In genomic region chr1:167393281-167393680, GRCm38 (mm10) we compare ENCODE assay signal across 8 mouse cellular contexts. TPM values are rescaled to one million over a fixed set of nuclear protein-coding genes. Genes with fewer than 3 reads are reported as not detected.
DNase-seq lines count a peak whose midpoint lies in the region; ATAC-seq and TF ChIP-seq lines count a peak whose summit lies in the region.

No protein-coding gene starts in this region.

- in situ Hi-C loops in CH12.LX (cut with MboI; ENCODE audit: low pct_ligation_motif_present, low pct_unique_long_range_greater_than_20kb, low sequenced_read_pairs), result no loop called here

- H3K4me1 ChIP-seq in heart, embryonic 10.5 days, result peaks cover 10% of the 10 kb centered on the region
- peaks cover 0 to 16% of the 10 kb centered on the region in 2 experiments; a peak in 2 of 4 replicates for H3K4me1 ChIP-seq in CH12.LX (ENCODE audit: control insufficient read depth in 1 of 2, insufficient read depth in 2 of 2)
- H3K4me1 ChIP-seq in embryonic facial prominence, embryonic 14.5 days (ENCODE audit: control insufficient read depth, insufficient read depth, low read length), result no peaks in the 10 kb centered on the region
- H3K4me1 ChIP-seq in limb, embryonic 11.5 days (ENCODE audit: control insufficient read depth, insufficient read depth, low read length), result peaks cover 6% of the 10 kb centered on the region; the same call in 1 of the 2 replicates
- peaks cover 5% of the 10 kb centered on the region for H3K4me1 ChIP-seq in neural tube, embryonic 14.5 days (ENCODE audit: control insufficient read depth, insufficient read depth, low read length)

- H3K9ac ChIP-seq in CH12.LX (ENCODE audit: insufficient read depth, low read depth), result no peak overlapping the region
- peak overlapping the region; percentile 77 for H3K9ac ChIP-seq in embryonic facial prominence, embryonic 14.5 days (ENCODE audit: low read depth, low read length)
- H3K9ac ChIP-seq in limb, embryonic 11.5 days (ENCODE audit: low read length), result peak overlapping the region; percentile 94; the same call in 1 of the 2 replicates
- peak overlapping the region; percentile 50 for H3K9ac ChIP-seq in neural tube, embryonic 14.5 days (replicated peaks; ENCODE audit: low read depth, low read length)

- TF ChIP-seq CTCF in CH12.LX (conservative IDR thresholded peaks at IDR 0.05 in 1 of 2, IDR thresholded peaks at IDR 0.05 in 1 of 2; ENCODE audit: low read depth in 2 of 2, low read length in 2 of 2), result no peak

- no peak for DNase-seq in heart, embryonic 10.5 days (ENCODE audit: low spot score)
- no peak for DNase-seq in heart, adult 18-20 months
- DNase-seq in CH12.LX (ENCODE audit: extremely low read depth), result no peak
- DNase-seq in embryonic facial prominence, embryonic 14.5 days (ENCODE audit: low spot score), result peak; percentile 31
- no peak for DNase-seq in limb, embryonic 11.5 days (ENCODE audit: low spot score)
- no peak for DNase-seq in layer of hippocampus, postnatal 25 days (ENCODE audit: extremely low spot score in 1 of 2, low spot score in 1 of 2)
- no peak for DNase-seq in gastrocnemius, adult 18-20 months (ENCODE audit: low spot score)

- WGBS in heart, embryonic 10.5 days, result 2% methylated on average over 15 of the region's 15 CpGs
- WGBS in embryonic facial prominence, embryonic 14.5 days, result under 1% methylated on average over 15 of the region's 15 CpGs
- WGBS in limb, embryonic 11.5 days, result under 1% methylated on average over 15 of the region's 15 CpGs
- under 1% methylated on average over 15 of the region's 15 CpGs for WGBS in neural tube, embryonic 14.5 days

- H3K36me3 ChIP-seq in heart, embryonic 10.5 days, result no peaks in the 10 kb centered on the region
- no peaks in the 10 kb centered on the region for H3K36me3 ChIP-seq in CH12.LX (replicated peaks in 1 of 2; ENCODE audit: control insufficient read depth in 1 of 2, insufficient read depth in 1 of 2, low read length in 1 of 2)
- H3K36me3 ChIP-seq in embryonic facial prominence, embryonic 14.5 days (ENCODE audit: control insufficient read depth, insufficient read depth, low read length), result no peaks in the 10 kb centered on the region
- H3K36me3 ChIP-seq in limb, embryonic 11.5 days (ENCODE audit: control insufficient read depth, insufficient read depth, low read length), result no peaks in the 10 kb centered on the region
- H3K36me3 ChIP-seq in neural tube, embryonic 14.5 days (ENCODE audit: control insufficient read depth, insufficient read depth, low read length), result no peaks in the 10 kb centered on the region

- no peak for TF ChIP-seq EP300 in CH12.LX (IDR thresholded peaks at IDR 0.05; ENCODE audit: low read length)

- H3K27me3 ChIP-seq in heart, embryonic 10.5 days (ENCODE audit: insufficient read depth, poor library complexity, severe bottlenecking), result peaks cover 8% of the 10 kb centered on the region; the same call in 1 of the 2 replicates
- peaks cover 83% of the 10 kb centered on the region for H3K27me3 ChIP-seq in CH12.LX (replicated peaks)
- H3K27me3 ChIP-seq in embryonic facial prominence, embryonic 14.5 days (replicated peaks; ENCODE audit: control insufficient read depth, insufficient read depth, low read length), result peaks cover 11% of the 10 kb centered on the region; the same call in 1 of the 2 replicates
- peaks cover 6% of the 10 kb centered on the region; the same call in 1 of the 2 replicates for H3K27me3 ChIP-seq in limb, embryonic 11.5 days (ENCODE audit: control insufficient read depth, insufficient read depth, low read length)
- H3K27me3 ChIP-seq in neural tube, embryonic 14.5 days (ENCODE audit: control insufficient read depth, insufficient read depth, low read length), result no peaks in the 10 kb centered on the region

- 0 out of 2 replicates have a peak, but pooled peaks have one; percentile 9 for ATAC-seq in embryonic facial prominence, embryonic 14.5 days (ENCODE audit: low read depth)
- peak; percentile 48 for ATAC-seq in limb, embryonic 11.5 days (ENCODE audit: insufficient number of reproducible peaks, low FRiP score, low TSS enrichment, low read depth)
- peak; percentile 63 for ATAC-seq in neural tube, embryonic 14.5 days (ENCODE audit: low read depth)

- peak overlapping the region; percentile 96 for H3K4me2 ChIP-seq in CH12.LX (ENCODE audit: insufficient read depth, low read depth, poor library complexity, severe bottlenecking)
- peak overlapping the region; percentile 79 for H3K4me2 ChIP-seq in embryonic facial prominence, embryonic 14.5 days (ENCODE audit: low read depth, low read length)
- peak overlapping the region; percentile 88 for H3K4me2 ChIP-seq in limb, embryonic 11.5 days (ENCODE audit: low read depth, severe bottlenecking)
- peak overlapping the region; percentile 59 for H3K4me2 ChIP-seq in neural tube, embryonic 14.5 days (ENCODE audit: low read depth, low read length)

- no peak for TF ChIP-seq RAD21 in CH12.LX (IDR thresholded peaks at IDR 0.05; ENCODE audit: low read depth, low read length)

- no peak for TF ChIP-seq POLR2A in CH12.LX (IDR thresholded peaks at IDR 0.05; ENCODE audit: low read depth, low read length)

- no peaks in the 10 kb centered on the region for H3K79me2 ChIP-seq in CH12.LX (replicated peaks; ENCODE audit: control insufficient read depth, extremely low read depth, insufficient read depth, poor library complexity, severe bottlenecking)

- dilution Hi-C loops in CH12.LX (cut with MboI; ENCODE audit: extremely low pct_ligation_motif_present, extremely low pct_unique_long_range_greater_than_20kb, low sequenced_read_pairs), result no loop called here

- peak overlapping the region; percentile 93 for H3K27ac ChIP-seq in heart, embryonic 10.5 days
- H3K27ac ChIP-seq in CH12.LX (ENCODE audit: insufficient read depth, low read depth), result no peak overlapping the region
- 0 out of 2 replicates have a peak overlapping the region, but pooled peaks have one; percentile 23 for H3K27ac ChIP-seq in embryonic facial prominence, embryonic 14.5 days (replicated peaks; ENCODE audit: low read depth, low read length)
- H3K27ac ChIP-seq in limb, embryonic 11.5 days (replicated peaks; ENCODE audit: low read depth, low read length), result no peak overlapping the region
- H3K27ac ChIP-seq in neural tube, embryonic 14.5 days (ENCODE audit: low read depth, low read length), result 0 out of 2 replicates have a peak overlapping the region, but pooled peaks have one; percentile 1

- H3K4me3 ChIP-seq in heart, embryonic 10.5 days, result peak overlapping the region; percentile 74
- peak overlapping the region in 2 of 3 experiments; percentile 61 to 72 for H3K4me3 ChIP-seq in CH12.LX (replicated peaks in 1 of 3; ENCODE audit: low read depth in 2 of 3, low read length in 2 of 3, poor library complexity in 1 of 3)
- H3K4me3 ChIP-seq in embryonic facial prominence, embryonic 14.5 days (ENCODE audit: low read depth, low read length), result peak overlapping the region; percentile 64
- peak overlapping the region; percentile 58 for H3K4me3 ChIP-seq in limb, embryonic 11.5 days (ENCODE audit: low read depth, low read length)
- H3K4me3 ChIP-seq in neural tube, embryonic 14.5 days (ENCODE audit: low read depth, low read length), result peak overlapping the region; percentile 59

- H3K9me3 ChIP-seq in heart, embryonic 10.5 days, result no peaks in the 10 kb centered on the region
- no peaks in the 10 kb centered on the region for H3K9me3 ChIP-seq in CH12.LX (replicated peaks; ENCODE audit: low read length)
- no peaks in the 10 kb centered on the region for H3K9me3 ChIP-seq in embryonic facial prominence, embryonic 14.5 days (ENCODE audit: control insufficient read depth, low read length)
- H3K9me3 ChIP-seq in limb, embryonic 11.5 days (ENCODE audit: control insufficient read depth, low read length), result no peaks in the 10 kb centered on the region
- H3K9me3 ChIP-seq in neural tube, embryonic 14.5 days (ENCODE audit: control insufficient read depth, low read length), result no peaks in the 10 kb centered on the region

TF ChIP-seq in CH12.LX, 34 proteins besides CTCF, POLR2A, EP300 and RAD21:
- TF ChIP-seq USF2 (conservative IDR thresholded peaks at IDR 0.05; ENCODE audit: low read depth, low read length) (no peak), ELF1 (IDR thresholded peaks at IDR 0.05; ENCODE audit: low read depth, low read length) (no peak), USF1 (IDR thresholded peaks at IDR 0.05; ENCODE audit: low read depth, low read length) (no peak), SIN3A (IDR thresholded peaks at IDR 0.05; ENCODE audit: low read length) (0 out of 2 replicates have a peak, but pooled peaks have one; percentile 7)

RNA-seq across cellular contexts. Expression of gene Mgst3, which starts 0.4 kb away (rescaled TPM):
- 111 and 149 TPM in 2 replicates for polyA plus RNA-seq in heart, embryonic 10.5 days (2016; fragmentation: Nextera tagmentation; extraction: Ambion mirVana)
- 100 to 1,000 TPM; 301 to 305 TPM for total RNA-seq in heart, adult 18-20 months (2021)
- total RNA-seq in CH12.LX (2012; rRNA removed) (1.0 and 1.4 TPM in 2 replicates), CH12.LX (2014; rRNA removed) (not detected in 2 replicates)
- not detected in 2 replicates for polyA plus RNA-seq in CH12.LX (2012; ENCODE audit: insufficient read length, low read depth)
- polyA plus RNA-seq in embryonic facial prominence, embryonic 14.5 days (2014; fragmentation: Nextera tagmentation; extraction: Ambion mirVana), result 74.7 and 86.9 TPM in 2 replicates
- polyA plus RNA-seq in limb, embryonic 11.5 days (2014; fragmentation: Nextera tagmentation; extraction: Ambion mirVana), result 42.5 and 44.1 TPM in 2 replicates
- polyA plus RNA-seq in neural tube, embryonic 14.5 days (2014; fragmentation: Nextera tagmentation; extraction: Ambion mirVana), result 188 and 226 TPM in 2 replicates
- total RNA-seq in layer of hippocampus, postnatal 25 days (2021), result 10 to 100 TPM; 80.9 to 86.6 TPM
- total RNA-seq in gastrocnemius, adult 18-20 months (2021), result 100 to 1,000 TPM; 146 to 183 TPM

RNA-seq across cellular contexts. Expression of gene Aldh9a1, which starts 43.5 kb away (rescaled TPM):
- polyA plus RNA-seq in heart, embryonic 10.5 days (2016; fragmentation: Nextera tagmentation; extraction: Ambion mirVana), result 44.4 and 59.4 TPM in 2 replicates
- 10 to 100 TPM; 17.8 to 20.8 TPM for total RNA-seq in heart, adult 18-20 months (2021)
- 26.2 and 28.8 TPM in 2 replicates for total RNA-seq in CH12.LX (2012; rRNA removed)
- 31.2 and 35.2 TPM in 2 replicates for total RNA-seq in CH12.LX (2014; rRNA removed)
- 79.7 TPM in 2 replicates for polyA plus RNA-seq in CH12.LX (2012; ENCODE audit: insufficient read length, low read depth)
- 40.7 and 48.6 TPM in 2 replicates for polyA plus RNA-seq in embryonic facial prominence, embryonic 14.5 days (2014; fragmentation: Nextera tagmentation; extraction: Ambion mirVana)
- polyA plus RNA-seq in limb, embryonic 11.5 days (2014; fragmentation: Nextera tagmentation; extraction: Ambion mirVana), result 36.5 and 40.2 TPM in 2 replicates
- polyA plus RNA-seq in neural tube, embryonic 14.5 days (2014; fragmentation: Nextera tagmentation; extraction: Ambion mirVana), result 29.2 and 34.8 TPM in 2 replicates
- total RNA-seq in layer of hippocampus, postnatal 25 days (2021), result 10 to 100 TPM; 21.4 to 21.5 TPM
- total RNA-seq in gastrocnemius, adult 18-20 months (2021), result 1 to 10 TPM; 2.4 to 2.5 TPM

Comparison
In these comparisons a context has a peak if more than half of its experiments do, and no peak if none do; other contexts are left out.
1. H3K27ac ChIP-seq: peak in heart, embryonic 10.5 days (single experiment), embryonic facial prominence, embryonic 14.5 days (single experiment) and neural tube, embryonic 14.5 days (single experiment); none in CH12.LX (single experiment) and limb, embryonic 11.5 days (single experiment).
2. ATAC-seq: peak in every context shown above with its lines; median percentile 63 in neural tube, embryonic 14.5 days; 48 in limb, embryonic 11.5 days; 9 in embryonic facial prominence, embryonic 14.5 days.
3. RNA of gene Mgst3, which starts 0.4 kb away (polyA plus RNA-seq): 188 to 226 TPM in neural tube, embryonic 14.5 days, 111 to 149 TPM in heart, embryonic 10.5 days, 74.7 to 86.9 TPM in embryonic facial prominence, embryonic 14.5 days and 42.5 to 44.1 TPM in limb, embryonic 11.5 days; not detected in CH12.LX; every median in the first group is over 10 times any median in the second.
4. Peak in every context shown above with its lines, with median percentiles within 50 percentile points of each other: H3K4me3 ChIP-seq and H3K4me2 ChIP-seq.